Mouse (Mus musculus): ENCODE measurements at regions not wholly inside any gene's neighbourhood (a gene's known extent, or its start where the extent isn't known, plus 50 kb on each side); places are given as distances from the start of the nearest gene placed in this dataset.
"Not testable (repeated sequence)": the region's sequence is repeated elsewhere in the genome, so short reads cannot be mapped to it uniquely, and the experiment has no call there.

GRCm38 (mm10) chr16:29745486-29745885 is 166.4 kb downstream of the Opa1 start:
- DNase-seq (ENCODE audit: low spot score): no peak

- DNase-seq (ENCODE audit: low spot score): no peak
Observed at GRCm38 (mm10) chr16:29746245-29746644, 167.1 kb downstream of the Opa1 start.

- no peak for DNase-seq (ENCODE audit: low spot score)
Observed at GRCm38 (mm10) chr16:29749167-29749566, 170.0 kb downstream of the Opa1 start.

GRCm38 (mm10) chr16:29754579-29755199 is 175.6 kb downstream of the Opa1 start:
- DNase-seq (ENCODE audit: low spot score): no peak

GRCm38 (mm10) chr16:29758246-29758645 is 179.1 kb downstream of the Opa1 start:
- no peak for DNase-seq (ENCODE audit: low spot score)

GRCm38 (mm10) chr16:29759416-29759815 is 180.3 kb downstream of the Opa1 start:
- no peak for DNase-seq (ENCODE audit: low spot score)

GRCm38 (mm10) chr16:29760627-29761026 is 181.5 kb downstream of the Opa1 start:
- no peak for DNase-seq (ENCODE audit: low spot score)

GRCm38 (mm10) chr16:29761779-29762277 is 182.7 kb downstream of the Opa1 start:
- peak; percentile 71 for DNase-seq (ENCODE audit: low spot score)

- no peak for DNase-seq (ENCODE audit: low spot score)
Observed at GRCm38 (mm10) chr16:29764376-29764775, 185.2 kb downstream of the Opa1 start.

- DNase-seq (ENCODE audit: low spot score): not testable (repeated sequence)
Observed at GRCm38 (mm10) chr16:29765801-29766200, 186.7 kb downstream of the Opa1 start.

GRCm38 (mm10) chr16:29771320-29771719 is 192.2 kb downstream of the Opa1 start:
- DNase-seq (ENCODE audit: low spot score): no peak

- no peak for DNase-seq (ENCODE audit: low spot score)
Observed at GRCm38 (mm10) chr16:29771728-29772608, 192.8 kb downstream of the Opa1 start.

GRCm38 (mm10) chr16:29772609-29772988 is 193.5 kb downstream of the Opa1 start:
- no peak for DNase-seq (ENCODE audit: low spot score)

GRCm38 (mm10) chr16:29773056-29773455 is 193.9 kb downstream of the Opa1 start:
- no peak for DNase-seq (ENCODE audit: low spot score)

GRCm38 (mm10) chr16:29774949-29775348 is 195.8 kb downstream of the Opa1 start:
- DNase-seq (ENCODE audit: low spot score): peak; percentile 83

GRCm38 (mm10) chr16:29775879-29776278 is 196.7 kb downstream of the Opa1 start:
- no peak for DNase-seq (ENCODE audit: low spot score)

- no peak for DNase-seq (ENCODE audit: low spot score)
Observed at GRCm38 (mm10) chr16:29782441-29782840, 203.3 kb downstream of the Opa1 start.

- DNase-seq (ENCODE audit: low spot score): no peak
Observed at GRCm38 (mm10) chr16:29785114-29785513, 206.0 kb downstream of the Opa1 start.

- no peak for DNase-seq (ENCODE audit: low spot score)
Observed at GRCm38 (mm10) chr16:29786540-29786939, 207.4 kb downstream of the Opa1 start.

GRCm38 (mm10) chr16:29787633-29788511 is 208.7 kb downstream of the Opa1 start:
- peak; percentile 88 for DNase-seq (ENCODE audit: low spot score)

- DNase-seq (ENCODE audit: low spot score): no peak
Observed at GRCm38 (mm10) chr16:29790064-29790463, 210.9 kb downstream of the Opa1 start.

GRCm38 (mm10) chr16:29799250-29799649 is 220.1 kb downstream of the Opa1 start:
- DNase-seq (ENCODE audit: low spot score): peak; percentile 31
